Mouse (Mus musculus) T-helper 2 cell (primary cell): ENCODE measurements at regions not wholly inside any gene's neighbourhood (a gene's known extent, or its start where the extent isn't known, plus 50 kb on each side); places are given as distances from the start of the nearest gene placed in this dataset.
"Not testable (repeated sequence)": the region's sequence is repeated elsewhere in the genome, so short reads cannot be mapped to it uniquely, and the experiment has no call there.

Source experiments
- in situ Hi-C: fragments of 300-600 bp; cut with MboI, MseI; formaldehyde crosslinking; loops from one replicate; pipeline ENCODE4 v1.15.1; 2025; ENCODE audit warnings: high pct_unique_total_duplicates

GRCm38 (mm10) chr17:82674593-82674992 is 540.5 kb upstream of the Pkdcc start:
- in situ Hi-C loops: no loop called here

GRCm38 (mm10) chr17:82666557-82666956 is 548.5 kb upstream of the Pkdcc start:
- in situ Hi-C loops: not testable (repeated sequence)

GRCm38 (mm10) chr17:82664352-82664751 is 550.7 kb upstream of the Pkdcc start:
- in situ Hi-C loops: no loop called here

GRCm38 (mm10) chr17:82636459-82637189 is 578.5 kb upstream of the Pkdcc start:
- in situ Hi-C loops: no loop called here

GRCm38 (mm10) chr17:82635849-82636248 is 579.2 kb upstream of the Pkdcc start:
- in situ Hi-C loops: no loop called here

GRCm38 (mm10) chr17:82606642-82607175 is 608.4 kb upstream of the Pkdcc start:
- in situ Hi-C loops: no loop called here

- in situ Hi-C loops: no loop called here
These were observed 631.3 kb upstream of the Pkdcc start for GRCm38 (mm10) chr17:82583801-82584200.

- in situ Hi-C loops: no loop called here
These were observed 681.6 kb upstream of the Pkdcc start for GRCm38 (mm10) chr17:82533521-82533920.

- in situ Hi-C loops: no loop called here
These were observed 697.0 kb upstream of the Pkdcc start for GRCm38 (mm10) chr17:82518129-82518528.

GRCm38 (mm10) chr17:82516850-82517249 is 698.2 kb upstream of the Pkdcc start:
- in situ Hi-C loops: no loop called here

- in situ Hi-C loops: no loop called here
These were observed 701.3 kb upstream of the Pkdcc start for GRCm38 (mm10) chr17:82513816-82514215.

GRCm38 (mm10) chr17:82504291-82504690 is 710.8 kb upstream of the Pkdcc start:
- in situ Hi-C loops: loop anchor here (5.0 kb wide), 1 partner anchor 67 kb away; no protein-coding TSS in a partner anchor

GRCm38 (mm10) chr17:82485544-82485943 is 729.5 kb upstream of the Pkdcc start:
- in situ Hi-C loops: no loop called here

- in situ Hi-C loops: no loop called here
These were observed 730.5 kb upstream of the Pkdcc start for GRCm38 (mm10) chr17:82484609-82485008.

GRCm38 (mm10) chr17:82457972-82458371 is 719.8 kb upstream of the Slc8a1 start:
- in situ Hi-C loops: no loop called here

GRCm38 (mm10) chr17:82453847-82454246 is 715.7 kb upstream of the Slc8a1 start:
- in situ Hi-C loops: no loop called here

- in situ Hi-C loops: loop anchor here (5.0 kb wide), 1 partner anchor 63 kb away; no protein-coding TSS in a partner anchor
These were observed 700.9 kb upstream of the Slc8a1 start for GRCm38 (mm10) chr17:82439105-82439504.

- in situ Hi-C loops: loop anchor here (5.0 kb wide), 1 partner anchor 65 kb away; no protein-coding TSS in a partner anchor
These were observed 699.0 kb upstream of the Slc8a1 start for GRCm38 (mm10) chr17:82437206-82437605.

GRCm38 (mm10) chr17:82432678-82433077 is 694.5 kb upstream of the Slc8a1 start:
- in situ Hi-C loops: no loop called here

- in situ Hi-C loops: no loop called here
These were observed 670.1 kb upstream of the Slc8a1 start for GRCm38 (mm10) chr17:82408296-82408695.

- in situ Hi-C loops: no loop called here
These were observed 661.2 kb upstream of the Slc8a1 start for GRCm38 (mm10) chr17:82399328-82399727.

GRCm38 (mm10) chr17:82379371-82379770 is 641.2 kb upstream of the Slc8a1 start:
- in situ Hi-C loops: not testable (repeated sequence)

- in situ Hi-C loops: no loop called here
These were observed 640.2 kb upstream of the Slc8a1 start for GRCm38 (mm10) chr17:82378248-82378820.
